Mouse (Mus musculus) layer of hippocampus, postnatal 14 days (tissue): ENCODE results near the gene Lrrc4. TPM values are rescaled to one million over a fixed set of nuclear protein-coding genes. Genes with fewer than 3 reads are reported as not detected.

Experiments used
- DNase-seq, 2 experiments: peaks; one replicate each; pipeline ENCODE4 v3.0.0; 2021 to 2022; ENCODE audit warnings: low spot score in 2 of 2, mixed read lengths in 1 of 2
- total RNA-seq, 2 experiments: library from RNA; stranded (reverse); gene quantifications; 2 replicates each; pipeline ENCODE4 v1.2.3; 2021

Gene Lrrc4
- total RNA-seq, 2 experiments from 2014 or later: 67.6 to 70.8 TPM

GRCm38 (mm10) chr6:28856789-28857188 lies 25.2 kb upstream of the Lrrc4 start:
- DNase-seq: no peak

- DNase-seq: no peak
These were observed 23.9 kb upstream of the Lrrc4 start for GRCm38 (mm10) chr6:28855442-28855841.

GRCm38 (mm10) chr6:28854598-28854997 lies 23.1 kb upstream of the Lrrc4 start:
- DNase-seq: no peak

- DNase-seq: no peak
These were observed 22.1 kb upstream of the Lrrc4 start for GRCm38 (mm10) chr6:28853654-28854053.

- DNase-seq: no peak
These were observed 21.6 kb upstream of the Lrrc4 start for GRCm38 (mm10) chr6:28853164-28853563.

DNA sequence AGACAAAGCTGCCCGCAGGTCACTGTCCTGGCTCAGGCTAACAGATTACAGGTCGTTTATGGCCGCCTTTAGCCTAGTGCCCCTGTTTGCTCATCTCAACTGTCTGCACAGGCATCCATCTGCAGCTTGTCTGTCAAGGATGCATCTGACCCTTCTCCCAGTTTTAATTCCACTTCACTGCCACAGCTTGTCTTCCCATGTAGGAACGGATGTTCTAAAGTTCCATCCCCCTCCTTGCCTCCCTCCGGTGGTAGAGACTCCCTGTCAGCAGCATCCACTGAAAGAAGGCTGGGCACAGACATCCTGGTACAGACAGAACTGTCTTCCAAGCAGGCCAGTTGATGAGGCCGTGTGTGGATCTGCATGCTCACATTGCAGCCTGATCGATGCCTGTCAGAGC lies 20.8 kb upstream of the Lrrc4 start:
- no peak for DNase-seq

- no peak for DNase-seq
These were observed 18.9 kb upstream of the Lrrc4 start for GRCm38 (mm10) chr6:28850326-28850900.

- DNase-seq: no peak
These were observed 17.8 kb upstream of the Lrrc4 start for GRCm38 (mm10) chr6:28849317-28849716.

DNA sequence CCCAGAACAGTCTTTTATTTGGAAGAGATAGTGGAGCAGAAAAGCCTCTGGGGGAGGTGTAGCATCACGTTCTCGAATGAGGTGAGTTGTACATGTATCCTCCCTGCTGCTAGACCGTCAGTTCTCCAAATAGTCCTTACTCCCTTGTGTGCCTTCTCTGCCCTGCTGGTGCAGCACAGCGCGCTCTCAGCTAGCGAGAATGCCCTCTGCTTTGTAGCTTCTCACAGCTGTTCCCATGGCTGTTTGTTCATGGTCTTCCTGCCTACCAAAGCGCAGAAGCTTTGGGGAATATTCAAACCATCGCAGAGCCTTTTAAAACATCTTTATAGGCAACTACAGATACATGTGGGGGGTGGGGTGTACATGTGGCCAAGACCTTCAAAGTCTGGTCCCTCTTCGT lies 17.3 kb upstream of the Lrrc4 start:
- DNase-seq: no peak

GRCm38 (mm10) chr6:28848285-28848794 lies 16.8 kb upstream of the Lrrc4 start:
- DNase-seq: no peak

DNA sequence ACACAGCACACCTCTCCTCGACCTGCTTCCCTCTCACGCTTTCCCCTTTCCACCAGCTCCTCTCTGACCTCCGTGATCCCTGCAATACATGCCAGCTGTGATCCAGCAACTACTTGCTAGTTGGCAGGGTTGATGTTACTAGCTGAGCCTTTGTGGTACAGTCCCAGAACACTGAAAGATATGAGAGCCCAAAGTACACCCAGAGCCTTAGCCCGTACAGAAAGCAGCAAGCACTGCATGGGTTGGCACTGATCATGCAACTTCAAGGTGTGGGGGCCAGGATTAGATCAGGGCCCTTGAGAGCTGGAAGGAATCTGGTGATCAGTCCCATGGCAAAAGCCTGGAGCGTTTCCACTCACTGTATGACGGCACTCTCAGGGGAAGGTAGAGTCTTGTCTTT lies 16.1 kb upstream of the Lrrc4 start:
- DNase-seq: no peak

DNA sequence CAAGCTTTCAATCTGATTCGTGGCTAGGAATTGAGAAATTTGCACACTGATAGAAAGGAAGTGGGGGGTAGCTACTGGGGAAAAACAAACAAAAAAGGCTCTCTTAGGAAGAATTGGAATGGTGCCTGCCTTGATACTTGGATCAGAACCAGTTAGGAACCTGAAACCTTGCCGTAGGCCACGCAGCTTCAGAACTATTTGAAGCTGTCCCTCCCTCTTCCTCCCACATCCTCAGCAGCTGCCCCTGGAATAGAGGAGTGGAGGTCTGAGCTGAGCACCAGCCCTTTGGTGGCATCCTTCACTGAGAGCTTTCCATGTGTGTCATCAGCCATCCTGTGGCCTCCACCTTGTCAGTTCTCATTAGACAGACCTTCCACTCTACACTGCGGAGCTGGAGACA lies 14.1 kb upstream of the Lrrc4 start:
- no peak for DNase-seq

- peak; percentile 68 to 90 for DNase-seq
These were observed 11.1 kb upstream of the Lrrc4 start for GRCm38 (mm10) chr6:28842375-28843276.

DNA sequence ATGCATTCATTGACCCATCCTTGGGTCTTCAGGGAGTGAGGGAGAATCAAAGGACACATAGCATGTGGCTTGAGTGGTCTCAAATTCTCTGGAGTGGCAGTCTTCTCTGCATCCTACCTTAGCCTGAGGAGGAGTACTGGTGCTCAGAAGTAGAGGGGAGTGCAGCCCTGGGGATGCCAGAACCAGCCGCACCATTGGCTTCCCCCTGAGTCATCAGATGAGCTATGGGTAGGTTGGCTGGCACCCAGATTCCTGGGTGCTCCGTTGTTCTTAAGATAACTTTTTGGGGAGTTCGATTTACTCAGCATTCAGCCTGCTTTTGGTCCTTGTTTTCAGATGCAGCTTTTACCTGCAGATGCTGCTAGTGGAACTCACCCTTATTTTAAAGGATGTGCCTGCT lies 10.0 kb upstream of the Lrrc4 start:
- DNase-seq: no peak

- no peak for DNase-seq
These were observed 5.1 kb upstream of the Lrrc4 start for GRCm38 (mm10) chr6:28836600-28836999.

DNA sequence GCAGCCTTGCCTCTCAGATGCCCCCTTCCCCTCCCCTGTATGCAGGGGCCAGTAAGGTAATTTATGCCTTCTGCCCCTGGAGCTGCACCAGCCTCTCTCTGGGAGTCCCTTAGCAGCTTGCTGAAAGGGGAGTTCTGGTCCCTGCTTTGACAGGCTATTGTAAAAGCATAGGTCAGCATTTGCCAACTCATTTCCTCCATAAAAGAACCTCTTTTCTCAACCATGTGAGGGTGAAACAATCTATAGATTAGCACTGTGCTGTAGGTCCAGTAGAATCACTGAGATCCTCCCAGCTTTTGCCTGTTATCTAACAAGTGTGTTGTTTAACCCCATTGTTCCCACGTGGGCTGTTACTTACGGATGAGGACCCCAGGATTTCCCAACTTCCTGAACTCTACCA lies 2.5 kb upstream of the Lrrc4 start:
- no peak for DNase-seq

- peak; percentile 62 to 75 for DNase-seq
These were observed 1.9 kb upstream of the Lrrc4 start for GRCm38 (mm10) chr6:28833380-28833822.

- peak; percentile 58 to 72 for DNase-seq
These were observed 1.3 kb upstream of the Lrrc4 start for GRCm38 (mm10) chr6:28832751-28833291.

DNA sequence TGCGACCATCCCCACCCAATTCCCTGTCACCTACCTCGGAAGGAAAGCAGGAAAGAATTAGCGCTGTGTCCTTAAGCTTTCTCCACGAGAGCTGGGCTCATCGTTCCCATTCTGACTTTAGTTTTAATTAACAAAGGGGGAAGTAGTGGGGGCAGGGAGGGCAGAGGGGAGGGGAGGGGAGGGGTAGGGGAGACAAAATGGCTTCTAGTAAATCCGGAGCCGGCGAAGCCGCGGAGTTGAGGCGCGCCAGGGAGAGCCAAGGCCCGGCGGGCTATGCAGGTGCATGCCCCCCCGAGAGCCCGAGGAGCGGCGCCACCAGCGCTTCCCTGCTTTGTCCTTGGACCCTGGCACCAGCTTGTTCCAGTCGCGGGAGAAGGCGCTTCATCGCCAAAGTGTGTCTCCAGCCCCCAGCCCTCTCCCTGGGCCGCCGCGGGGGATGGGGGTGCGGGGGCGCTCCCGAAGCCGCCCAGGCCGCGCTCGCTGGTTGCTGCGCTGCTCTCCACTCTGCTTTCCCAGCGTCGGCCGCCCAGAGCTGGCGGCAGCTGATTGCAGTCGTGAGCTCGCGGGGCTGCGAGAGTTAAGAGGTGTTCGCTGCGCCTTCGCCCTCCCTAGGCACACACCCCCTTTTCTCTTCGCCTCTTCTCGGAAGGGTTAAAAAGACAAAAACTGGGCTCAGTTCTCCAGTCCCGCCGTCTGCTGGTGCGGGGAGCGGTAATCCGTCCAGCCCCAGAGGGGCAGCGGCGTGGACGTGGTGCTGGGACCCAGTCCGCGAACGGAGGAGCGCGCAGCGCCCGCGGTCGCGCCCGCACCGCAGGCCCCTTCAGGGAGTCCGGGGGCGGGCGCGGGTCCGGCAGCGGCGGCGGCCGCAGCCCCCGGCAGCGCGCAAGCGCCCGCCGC lies 555 bp upstream of the Lrrc4 start:
- DNase-seq: peak; percentile 60 to 62

- DNase-seq: no peak
These were observed 1.2 kb downstream of the Lrrc4 start for GRCm38 (mm10) chr6:28830306-28830705.

DNA sequence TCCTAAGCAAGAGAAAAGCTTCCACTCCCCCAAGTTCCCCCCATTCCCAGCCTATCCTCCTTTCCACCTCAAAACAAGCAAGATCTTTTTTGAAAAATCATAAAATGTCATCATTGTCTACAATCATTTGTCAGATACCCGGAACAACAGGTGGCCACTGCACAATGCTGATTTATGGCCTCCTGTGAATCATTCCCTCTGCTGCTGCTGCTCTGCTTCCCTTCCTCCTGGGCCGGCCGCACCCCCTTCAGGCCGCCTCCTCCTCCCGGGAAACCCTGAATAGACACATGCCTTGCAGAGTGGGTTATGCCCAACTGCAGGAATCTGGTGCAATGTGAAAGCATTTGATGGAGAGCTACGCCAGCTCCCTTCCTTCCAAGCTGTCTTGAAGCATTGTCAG lies 3.0 kb downstream of the Lrrc4 start:
- DNase-seq: peak; percentile 70 to 71
